Mouse (Mus musculus): Measurements from ENCODE around the gene Stoml2. TPM values are rescaled to one million over a fixed set of nuclear protein-coding genes. Genes with fewer than 3 reads are reported as not detected.

Gene Stoml2
- 61.6 and 63.3 TPM in 2 replicates for polyA plus RNA-seq (2012; rRNA removed)

DNA sequence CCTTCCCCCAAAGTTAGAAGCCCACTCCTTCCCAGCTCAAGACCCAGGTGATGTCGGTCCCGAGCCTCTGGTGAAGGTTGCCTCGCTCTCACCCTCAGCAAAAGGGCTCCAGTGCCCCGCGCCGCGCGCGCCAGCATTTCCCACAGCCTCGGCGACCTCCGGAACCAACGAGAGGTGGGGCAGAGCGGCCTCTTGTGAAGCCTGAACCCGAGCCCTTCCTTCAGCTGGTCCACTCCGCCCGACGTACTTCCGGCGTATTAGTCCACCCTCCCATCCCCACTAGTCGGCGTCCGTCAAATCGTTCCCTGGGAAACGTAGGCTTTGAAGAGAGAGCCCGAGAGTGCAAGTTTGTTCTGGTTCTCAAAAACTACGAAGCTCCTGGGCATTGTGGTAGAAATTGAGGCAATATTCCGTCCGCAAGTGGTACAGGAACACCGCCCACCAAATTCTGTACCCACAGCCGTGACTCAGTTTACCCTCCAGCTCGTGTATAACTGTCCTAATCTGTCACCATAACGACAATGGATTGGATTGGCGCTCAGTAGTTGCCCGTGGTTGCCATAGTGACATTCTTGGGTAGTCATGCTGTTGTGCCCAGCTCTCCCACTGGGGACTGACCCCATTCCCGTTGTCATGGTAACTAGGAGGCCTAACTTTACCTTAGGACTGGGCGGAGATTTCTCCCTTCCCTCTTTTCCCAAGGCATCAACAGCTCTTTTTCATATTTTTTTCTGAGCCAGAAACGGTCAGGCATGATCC lies at the start of gene Stoml2:
Gene Stoml2, minus strand, starts transcription at position 474 of the 759 bp plus-strand sequence.

DNA sequence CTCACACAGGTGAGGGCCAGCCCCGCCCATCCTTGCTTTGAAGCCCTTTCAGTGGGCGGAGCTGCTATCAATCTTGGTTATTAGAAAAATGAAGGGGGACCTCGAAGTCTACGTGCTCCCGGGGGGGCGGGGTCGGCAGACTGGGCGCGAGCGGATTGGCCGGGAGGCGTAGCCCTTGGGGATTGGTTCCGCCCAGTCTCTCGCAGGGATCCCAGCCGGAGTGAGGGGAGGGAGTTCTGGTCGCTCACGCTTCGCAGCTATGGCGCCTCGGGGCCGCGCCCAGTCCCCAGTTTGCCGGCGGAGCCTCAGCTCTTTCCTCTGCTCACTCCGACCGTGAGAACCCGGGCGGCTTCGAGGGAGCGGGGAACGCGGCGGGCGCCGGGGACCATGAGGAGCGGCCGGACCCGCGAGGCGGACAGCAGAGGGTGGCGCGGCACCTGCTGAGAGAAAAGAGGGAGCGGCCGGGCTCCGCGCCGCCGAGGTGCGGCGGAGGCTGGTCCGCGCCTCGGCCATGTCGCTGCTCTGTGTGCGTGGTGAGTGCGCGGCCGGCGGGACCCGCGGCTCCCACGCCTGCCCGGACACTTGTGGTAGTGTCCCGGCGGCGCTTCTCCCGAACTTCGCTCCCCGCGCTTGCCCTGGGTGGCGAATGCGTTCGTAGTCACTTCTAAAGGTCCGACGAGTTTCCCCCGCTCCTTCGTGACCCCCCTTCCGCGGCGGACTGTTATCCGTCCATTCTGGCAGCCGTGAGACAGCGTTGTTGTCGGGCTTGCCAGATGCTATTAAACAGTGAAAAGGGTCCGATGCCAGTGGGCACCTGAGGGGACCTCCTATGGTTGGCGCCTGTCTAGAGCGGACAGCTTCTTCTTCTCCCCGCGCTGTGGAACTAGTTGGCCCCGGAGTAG lies 27.5 kb upstream of the Stoml2 start, which contains the start of gene Unc13b:
Gene Unc13b, plus strand, starts transcription at position 201 of the 902 bp plus-strand sequence.

GRCm38 (mm10) chr4:43045659-43046302 lies 14.3 kb upstream of the Stoml2 start, which contains the start of gene Fam214b:
Fam214b (minus strand) TSS chr4:43046220.

GRCm38 (mm10) chr4:43025084-43025960 lies 6.2 kb downstream of the Stoml2 start, which contains the start of gene Pigo:
Pigo (minus strand) TSS chr4:43025819.

DNA sequence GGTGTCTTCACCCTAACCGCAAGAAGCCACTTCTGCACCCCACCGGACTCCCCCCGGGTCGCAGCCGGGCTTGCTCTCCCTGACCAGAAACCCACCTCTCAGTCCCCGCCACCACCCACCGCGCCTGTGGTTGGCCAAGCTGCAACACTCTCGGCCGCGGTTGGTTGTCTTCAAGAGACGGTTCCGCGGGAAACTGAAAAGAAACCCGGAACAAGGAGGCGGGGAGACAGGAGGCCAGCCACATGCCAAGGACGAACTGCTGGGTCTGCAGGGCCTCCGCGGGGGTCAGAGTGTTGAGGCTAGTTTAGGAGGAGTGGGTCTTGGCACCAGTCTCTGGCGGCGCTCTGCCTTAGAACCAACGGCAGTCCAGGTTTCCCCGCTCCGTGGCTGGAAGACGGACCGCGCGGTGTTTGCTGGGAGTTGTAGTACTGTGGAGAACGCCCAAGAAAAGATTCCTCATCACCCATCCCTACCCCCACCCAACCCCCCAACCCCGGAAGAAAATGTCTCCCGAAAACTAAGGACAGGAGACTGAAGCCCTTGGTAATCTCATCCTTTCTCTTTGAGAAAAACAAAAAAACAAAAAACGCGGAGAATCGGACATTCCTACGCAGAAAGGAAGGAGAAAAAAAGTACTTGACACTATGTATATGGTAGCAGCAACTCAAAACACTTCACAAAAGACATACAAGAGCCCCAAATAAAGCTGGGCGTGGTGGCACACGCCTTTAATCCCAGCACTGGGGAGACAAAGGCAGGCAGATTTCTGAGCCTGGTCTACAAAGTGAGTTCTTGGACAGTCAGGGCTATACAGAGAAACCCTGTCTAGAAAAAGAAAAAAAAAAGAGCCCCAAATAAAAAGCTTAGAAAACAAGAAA lies 21.1 kb downstream of the Stoml2 start, which contains the start of gene Fancg:
Gene Fancg, minus strand, starts transcription at position 346 of the 878 bp plus-strand sequence.

GRCm38 (mm10) chr4:43000141-43000986 lies 31.1 kb downstream of the Stoml2 start, which contains the start of gene Vcp:
Vcp (minus strand) TSS chr4:43000507.

Other genes with a start within 250 kb of the Stoml2 start
- not detected in 2 replicates for gene Fam205a1, start 177.8 kb downstream of the Stoml2 start, polyA plus RNA-seq (2012; rRNA removed)
- gene Gm12394, start 174.9 kb downstream of the Stoml2 start, polyA plus RNA-seq (2012; rRNA removed): not detected in 2 replicates
- not detected in 2 replicates for gene Fam205c, start 157.5 kb downstream of the Stoml2 start, polyA plus RNA-seq (2012; rRNA removed)
- 2.3 and 3.8 TPM in 2 replicates for gene Phf24, start 115.0 kb downstream of the Stoml2 start, polyA plus RNA-seq (2012; rRNA removed)
- gene Dnajb5, start 81.9 kb downstream of the Stoml2 start, polyA plus RNA-seq (2012; rRNA removed): 16.6 and 17.5 TPM in 2 replicates
- gene 1700022I11Rik, start 62.1 kb downstream of the Stoml2 start, polyA plus RNA-seq (2012; rRNA removed): not detected in 2 replicates
- 139 and 143 TPM in 2 replicates for gene Vcp, start 31.2 kb downstream of the Stoml2 start, polyA plus RNA-seq (2012; rRNA removed)
- 19.4 and 19.8 TPM in 2 replicates for gene Fancg, start 21.2 kb downstream of the Stoml2 start, polyA plus RNA-seq (2012; rRNA removed)
- 24.8 and 32.5 TPM in 2 replicates for gene Pigo, start 5.9 kb downstream of the Stoml2 start, polyA plus RNA-seq (2012; rRNA removed)
- gene Fam214b, start 14.5 kb upstream of the Stoml2 start, polyA plus RNA-seq (2012; rRNA removed): 39.4 and 40.5 TPM in 2 replicates
- 14.0 and 16.4 TPM in 2 replicates for gene Unc13b, start 27.2 kb upstream of the Stoml2 start, polyA plus RNA-seq (2012; rRNA removed)
- gene Atp8b5, start 235.4 kb upstream of the Stoml2 start, polyA plus RNA-seq (2012; rRNA removed): 0.22 and 0.28 TPM in 2 replicates

All from colon, adult 2 months (tissue).